Mouse (Mus musculus): ENCODE measurements around the gene Arl3. TPM values are rescaled to one million over a fixed set of nuclear protein-coding genes. Genes with fewer than 3 reads are reported as not detected.
A peak's percentile ranks its signal among the peaks of the same experiment; 100 is the strongest.

Arl3 gene
- total and polyA plus RNA-seq, 3 experiments = 24.1 to 46.5 (median 45.3) TPM

DNA sequence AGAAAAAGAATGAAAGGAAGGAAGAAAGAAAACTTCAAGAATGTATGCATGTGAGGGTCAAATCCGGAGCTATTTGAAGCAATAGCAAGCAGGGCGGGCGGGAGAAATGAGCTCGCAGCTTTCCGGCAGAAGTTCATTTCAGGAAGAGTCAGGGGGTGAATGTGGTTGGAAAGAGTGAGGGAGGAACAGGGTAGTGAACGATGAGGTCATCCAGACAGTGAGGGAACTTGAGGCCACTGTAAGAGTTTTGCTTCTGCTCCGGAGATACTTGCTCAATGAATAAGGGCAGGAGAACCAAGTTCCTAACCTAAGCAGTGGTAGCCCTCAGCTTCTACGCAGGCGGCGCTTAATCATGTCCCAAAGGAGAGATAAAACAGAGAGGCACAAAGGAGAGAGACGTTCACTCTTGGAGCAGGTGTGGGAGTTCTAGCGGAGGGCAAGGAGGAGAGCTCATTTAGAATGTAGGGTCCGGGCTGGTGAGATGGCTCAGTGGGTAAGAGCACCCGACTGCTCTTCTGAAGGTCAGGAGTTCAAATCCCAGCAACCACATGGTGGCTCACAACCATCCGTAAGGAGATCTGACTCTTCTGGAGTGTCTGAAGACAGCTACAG lies 50.5 kb downstream of the Arl3 start (continued):
- no peak for TF ChIP-seq USF2 (conservative IDR thresholded peaks at IDR 0.05; ENCODE audit: low read depth, low read length)
- TF ChIP-seq MXI1 (IDR thresholded peaks at IDR 0.05; ENCODE audit: low read depth, low read length) = peak; percentile 10; the same call in 1 of the 2 replicates

DNA sequence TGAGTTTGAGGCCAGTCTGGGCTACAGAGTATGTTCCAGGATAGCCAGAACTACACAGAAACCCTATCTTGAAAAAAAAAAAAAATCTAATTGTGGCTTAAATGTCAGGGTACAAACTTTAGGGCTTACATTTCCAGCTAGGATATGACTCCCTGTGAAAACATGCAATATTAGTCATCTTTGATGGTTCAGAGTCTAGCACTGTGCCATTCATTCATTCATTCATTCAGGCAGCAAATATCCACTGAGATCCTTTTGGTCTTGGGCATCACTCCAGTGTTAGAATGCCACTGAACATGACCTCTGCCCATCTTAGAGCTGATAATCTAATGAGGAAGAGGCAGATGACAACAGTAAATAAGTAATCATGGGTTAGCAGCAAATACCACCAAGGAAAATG lies 51.3 kb downstream of the Arl3 start:
- no peak overlapping the region for H3K4me3 ChIP-seq (replicated peaks in 1 of 3; ENCODE audit: low read depth in 2 of 3, low read length in 2 of 3, poor library complexity in 1 of 3)
- no peaks in the 10 kb centered on the region for H3K27me3 ChIP-seq (replicated peaks)
- in situ Hi-C loops (cut with MboI; ENCODE audit: low pct_ligation_motif_present, low pct_unique_long_range_greater_than_20kb, low sequenced_read_pairs) (no loop called here), dilution Hi-C loops (cut with MboI; ENCODE audit: extremely low pct_ligation_motif_present, extremely low pct_unique_long_range_greater_than_20kb, low sequenced_read_pairs) (no loop called here)
- DNase-seq (ENCODE audit: extremely low read depth) = no peak
- H3K36me3 ChIP-seq (replicated peaks in 1 of 2; ENCODE audit: control insufficient read depth in 1 of 2, insufficient read depth in 1 of 2, low read length in 1 of 2) = peaks cover 0 to under 1% of the 10 kb centered on the region in 2 experiments
- peaks cover 41 to 95% of the 10 kb centered on the region in 2 experiments for H3K4me1 ChIP-seq (ENCODE audit: control insufficient read depth in 1 of 2, insufficient read depth in 2 of 2)
- H3K9me3 ChIP-seq (replicated peaks; ENCODE audit: low read length) = no peaks in the 10 kb centered on the region
- H3K27ac ChIP-seq (ENCODE audit: insufficient read depth, low read depth) = peak overlapping the region; percentile 86
- no peaks in the 10 kb centered on the region for H3K79me2 ChIP-seq (replicated peaks; ENCODE audit: control insufficient read depth, extremely low read depth, insufficient read depth, poor library complexity, severe bottlenecking)
- H3K4me2 ChIP-seq (ENCODE audit: insufficient read depth, low read depth, poor library complexity, severe bottlenecking) = peak overlapping the region; percentile 48; the same call in 1 of the 2 replicates
- no peak for TF ChIP-seq ZC3H11A (IDR thresholded peaks at IDR 0.05; ENCODE audit: low read depth, low read length)
- peak; percentile 25; the same call in 1 of the 2 replicates for TF ChIP-seq CHD1 (IDR thresholded peaks at IDR 0.05; ENCODE audit: low read depth, low read length)
- no peak overlapping the region for H3K9ac ChIP-seq (ENCODE audit: insufficient read depth, low read depth)

DNA sequence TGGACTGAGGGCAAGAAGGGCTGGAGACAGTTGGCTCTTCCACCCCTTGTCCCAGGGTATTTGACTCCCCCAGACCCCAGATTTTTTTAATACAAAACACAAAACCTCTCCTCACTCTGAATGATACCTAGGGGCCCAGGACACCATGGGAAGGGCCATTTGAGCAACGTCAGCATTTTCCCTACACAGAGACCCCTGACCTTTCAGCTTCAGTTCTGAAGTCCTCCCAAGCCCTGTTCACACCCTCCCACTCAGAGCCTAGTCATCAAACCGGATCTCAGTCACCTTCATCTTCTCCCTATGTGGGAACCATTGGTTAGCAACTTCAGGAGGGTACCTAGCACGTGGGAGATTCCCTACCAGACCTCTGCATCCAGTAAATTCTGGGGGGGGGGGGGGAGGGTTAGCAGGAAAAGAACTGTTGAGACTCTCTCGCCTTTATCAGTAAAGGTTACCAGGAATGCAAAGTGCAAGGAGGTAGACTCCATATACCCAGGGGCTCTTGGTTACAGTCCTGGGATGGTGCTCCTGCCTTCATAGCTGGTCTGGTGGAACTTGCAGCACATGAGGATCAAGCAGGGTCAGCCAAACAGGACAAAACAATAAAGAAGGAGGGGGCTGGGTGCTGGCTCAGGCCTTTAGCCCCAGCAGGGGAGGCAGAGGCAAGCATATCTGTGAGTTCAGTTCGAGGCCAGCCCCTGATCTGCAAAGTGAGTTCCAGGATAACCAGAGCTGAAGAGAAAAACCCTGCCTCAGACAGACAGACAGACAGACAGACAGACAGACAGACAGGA lies 54.0 kb downstream of the Arl3 start:
- peaks cover 35 to 72% of the 10 kb centered on the region in 2 experiments for H3K4me1 ChIP-seq (ENCODE audit: control insufficient read depth in 1 of 2, insufficient read depth in 2 of 2)
- in situ Hi-C loops (cut with MboI; ENCODE audit: low pct_ligation_motif_present, low pct_unique_long_range_greater_than_20kb, low sequenced_read_pairs) = no loop called here
- no peak overlapping the region for H3K4me3 ChIP-seq (replicated peaks in 1 of 3; ENCODE audit: low read depth in 2 of 3, low read length in 2 of 3, poor library complexity in 1 of 3)
- no peaks in the 10 kb centered on the region for H3K27me3 ChIP-seq (replicated peaks)
- H3K79me2 ChIP-seq (replicated peaks; ENCODE audit: control insufficient read depth, extremely low read depth, insufficient read depth, poor library complexity, severe bottlenecking) = no peaks in the 10 kb centered on the region
- no peak for DNase-seq (ENCODE audit: extremely low read depth)
- H3K27ac ChIP-seq (ENCODE audit: insufficient read depth, low read depth) = peak overlapping the region; percentile 52
- peaks cover 18 to 26% of the 10 kb centered on the region in 2 experiments for H3K36me3 ChIP-seq (replicated peaks in 1 of 2; ENCODE audit: control insufficient read depth in 1 of 2, insufficient read depth in 1 of 2, low read length in 1 of 2)
- no peaks in the 10 kb centered on the region for H3K9me3 ChIP-seq (replicated peaks; ENCODE audit: low read length)
- H3K4me2 ChIP-seq (ENCODE audit: insufficient read depth, low read depth, poor library complexity, severe bottlenecking) = peak overlapping the region; percentile 75
- peak; percentile 11; the same call in 1 of the 2 replicates for TF ChIP-seq POLR2A (IDR thresholded peaks at IDR 0.05; ENCODE audit: low read depth, low read length)
- TF ChIP-seq UBTF (IDR thresholded peaks at IDR 0.05; ENCODE audit: low read depth, low read length) = no peak
- TF ChIP-seq USF2 (conservative IDR thresholded peaks at IDR 0.05; ENCODE audit: low read depth, low read length) = no peak
- TF ChIP-seq EP300 (IDR thresholded peaks at IDR 0.05; ENCODE audit: low read length) = no peak
- no peak for TF ChIP-seq JUND (conservative IDR thresholded peaks at IDR 0.05; ENCODE audit: low read depth, low read length)
- peak; percentile 9; the same call in 1 of the 2 replicates for TF ChIP-seq MXI1 (IDR thresholded peaks at IDR 0.05; ENCODE audit: low read depth, low read length)
- no peak for TF ChIP-seq RAD21 (IDR thresholded peaks at IDR 0.05; ENCODE audit: low read depth, low read length)
- peak; percentile 90 for TF ChIP-seq MAFK (IDR thresholded peaks at IDR 0.05; ENCODE audit: insufficient replicate concordance, low read length)
- no peak for TF ChIP-seq TCF12 (IDR thresholded peaks at IDR 0.05; ENCODE audit: low read depth, low read length)
- H3K9ac ChIP-seq (ENCODE audit: insufficient read depth, low read depth) = peak overlapping the region; percentile 12; the same call in 1 of the 2 replicates
- dilution Hi-C loops (cut with MboI; ENCODE audit: extremely low pct_ligation_motif_present, extremely low pct_unique_long_range_greater_than_20kb, low sequenced_read_pairs) = no loop called here

Data from CH12.LX (cell line).